Mouse (Mus musculus) C2C12 (cell line): ENCODE results near the gene Trib2.

Source experiments
- CEBPB ChIP-seq: IDR thresholded peaks from one replicate; pipeline ENCODE4 v1.6.1; 2011; ENCODE audit warnings: low read depth, mild to moderate bottlenecking, control low read depth, moderate library complexity
- CTCF ChIP-seq: IDR thresholded peaks from one replicate; pipeline ENCODE4 v1.5.1; 2011; ENCODE audit not compliant: control insufficient read depth, insufficient read depth, insufficient read length
- MYOD1 ChIP-seq: IDR thresholded peaks from one replicate; pipeline ENCODE4 v1.6.1; 2011; ENCODE audit warnings: low read depth; ENCODE audit not compliant: control insufficient read depth, insufficient read length
- MYOG ChIP-seq: IDR thresholded peaks from one replicate; pipeline ENCODE4 v1.6.1; 2011; ENCODE audit not compliant: control insufficient read depth, insufficient read length; ENCODE audit errors: extremely low read depth
- USF1 ChIP-seq: IDR thresholded peaks from one replicate; pipeline ENCODE4 v1.6.1; 2011; ENCODE audit warnings: low read depth, mild to moderate bottlenecking, control low read depth, moderate library complexity

- no peak for TF ChIP-seq CTCF
- TF ChIP-seq USF1 = no peak
- TF ChIP-seq CEBPB = no peak
- no peak for TF ChIP-seq MYOG
- no peak for TF ChIP-seq MYOD1
Measured at GRCm38 (mm10) chr12:15771686-15772085, 45.0 kb downstream of the Trib2 start.
